Mouse (Mus musculus) adrenal gland, adult 2 months (tissue): ENCODE measurements around the gene Sec61g. TPM values are rescaled to one million over a fixed set of nuclear protein-coding genes. Genes with fewer than 3 reads are reported as not detected.
A peak's percentile ranks its signal among the peaks of the same experiment; 100 is the strongest.
"Not testable (repeated sequence)": the region's sequence is repeated elsewhere in the genome, so short reads cannot be mapped to it uniquely, and the experiment has no call there.

Experiments used
- DNase-seq: peaks from one replicate; pipeline ENCODE4 v3.0.0; 2021
- long read RNA-seq: library from polyadenylated mRNA; stranded (forward); transcript quantifications from one replicate; pipeline ENCODE4 v2.0.0, GENCODE M21; 2021
- polyA plus RNA-seq: library from polyadenylated mRNA; depleted of rRNA; stranded (reverse); fragments of >200 nt; gene quantifications from 2 replicates; pipeline ENCODE4 v1.2.3, GENCODE M21; 2012; rRNA removed
- total RNA-seq, 2 experiments: library from RNA; stranded (reverse); gene quantifications; 2 replicates each; pipeline ENCODE4 v1.2.3; 2021

Gene Sec61g
- total RNA-seq, result 1 to 10 TPM; 5.8 to 7.4 TPM
- polyA plus RNA-seq, result 1.2 and 2.8 TPM in 2 replicates
- long read RNA-seq, transcript Sec61g-203 (4 exons, 1,862 nt), result major isoform, 147 of 162 reads
- long read RNA-seq, transcript Sec61g-207 (4 exons, 779 nt), result minor isoform, 7 of 162 reads
- long read RNA-seq, partial matches to known transcripts, result 4 of 162 reads
- long read RNA-seq, other reads (novel, unspliced or antisense), result 4 of 162 reads

DNA sequence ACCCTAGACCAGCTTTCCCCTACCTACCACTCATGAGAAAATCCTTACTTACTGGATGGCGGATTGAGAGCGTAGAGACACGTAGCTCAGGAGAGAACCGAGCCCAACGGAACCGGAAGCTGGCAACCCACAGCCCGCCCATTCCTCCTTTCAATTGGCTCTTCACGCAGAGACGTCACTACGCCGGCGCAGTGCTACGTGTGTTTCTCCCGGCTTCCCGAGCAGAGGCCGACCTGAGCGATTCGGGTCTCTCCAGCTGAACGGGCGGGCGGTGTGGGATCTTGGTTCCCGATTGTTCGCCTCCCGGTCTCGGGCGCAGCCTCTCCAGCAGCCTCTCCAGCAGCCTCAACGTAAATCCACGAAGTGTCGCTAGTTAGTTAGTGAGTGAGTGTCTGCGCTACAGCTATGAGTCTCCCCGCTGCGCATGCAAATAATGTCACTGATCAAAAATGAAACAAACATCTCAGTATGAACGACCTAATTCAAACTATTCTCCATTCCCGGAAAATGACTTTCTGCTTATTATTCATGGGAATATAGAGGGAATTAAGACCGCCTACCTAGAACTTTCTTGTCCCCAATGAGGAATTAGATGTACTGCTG, at the start of gene Sec61g:
TSS of gene Sec61g (minus strand) at position 433 of the 603 bp plus-strand sequence.
- DNase-seq, result peak; percentile 95

DNA sequence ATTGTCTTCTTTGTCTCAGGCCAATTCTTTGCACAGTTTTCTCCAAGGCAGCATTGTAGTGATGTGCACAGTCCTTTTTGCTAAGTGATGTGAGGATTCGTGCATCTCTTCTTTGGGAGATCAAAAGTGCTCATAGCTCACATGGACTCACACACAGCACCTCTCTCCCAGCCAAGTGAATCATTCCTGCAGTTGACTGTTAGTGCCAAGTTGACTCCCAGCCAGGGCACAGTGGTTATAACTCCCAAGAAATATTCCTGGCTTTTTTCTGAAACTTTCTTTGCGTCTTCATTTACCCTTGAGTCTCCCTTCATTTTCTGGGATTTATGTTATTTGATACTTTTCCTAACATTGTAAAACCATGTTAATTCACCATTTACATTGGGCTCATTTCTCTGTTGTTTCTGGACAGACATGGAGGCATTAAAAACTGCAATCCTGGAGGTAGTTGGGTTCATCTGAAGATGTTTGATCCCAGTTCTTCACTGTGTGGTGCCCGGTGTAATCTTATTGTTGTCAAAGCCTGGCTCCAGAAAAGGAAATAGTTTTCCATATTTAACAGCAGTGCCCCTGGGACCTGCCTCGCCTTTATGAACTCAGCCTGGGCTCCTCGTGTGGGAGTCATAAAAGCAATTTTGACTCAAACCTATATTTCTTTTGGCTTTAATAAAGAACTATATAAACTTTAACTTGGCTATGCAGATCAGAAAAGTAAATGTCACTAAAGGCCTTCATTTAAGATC, 38.3 kb upstream of the Sec61g start:
- DNase-seq, result peak; percentile 41

DNA sequence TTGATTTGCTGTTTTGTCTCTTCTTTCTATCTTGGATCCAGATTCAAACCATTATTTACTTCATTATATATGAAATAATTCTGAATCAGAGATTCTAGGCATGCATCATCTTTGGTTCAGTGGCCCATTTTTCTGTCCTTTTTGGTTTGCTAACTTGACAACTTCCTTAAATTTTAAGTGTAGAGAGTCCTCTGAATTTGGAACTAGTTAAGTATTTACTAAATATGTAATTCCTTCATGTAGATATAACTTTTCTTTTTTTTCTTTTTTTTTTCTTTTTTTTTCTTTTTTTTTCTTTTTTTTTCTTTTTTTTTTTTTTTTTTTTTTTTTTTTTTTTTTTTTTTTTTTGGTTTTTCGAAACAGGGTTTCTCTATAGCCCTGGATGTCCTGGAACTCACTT, 29.1 kb upstream of the Sec61g start:
- DNase-seq, result no peak

DNA sequence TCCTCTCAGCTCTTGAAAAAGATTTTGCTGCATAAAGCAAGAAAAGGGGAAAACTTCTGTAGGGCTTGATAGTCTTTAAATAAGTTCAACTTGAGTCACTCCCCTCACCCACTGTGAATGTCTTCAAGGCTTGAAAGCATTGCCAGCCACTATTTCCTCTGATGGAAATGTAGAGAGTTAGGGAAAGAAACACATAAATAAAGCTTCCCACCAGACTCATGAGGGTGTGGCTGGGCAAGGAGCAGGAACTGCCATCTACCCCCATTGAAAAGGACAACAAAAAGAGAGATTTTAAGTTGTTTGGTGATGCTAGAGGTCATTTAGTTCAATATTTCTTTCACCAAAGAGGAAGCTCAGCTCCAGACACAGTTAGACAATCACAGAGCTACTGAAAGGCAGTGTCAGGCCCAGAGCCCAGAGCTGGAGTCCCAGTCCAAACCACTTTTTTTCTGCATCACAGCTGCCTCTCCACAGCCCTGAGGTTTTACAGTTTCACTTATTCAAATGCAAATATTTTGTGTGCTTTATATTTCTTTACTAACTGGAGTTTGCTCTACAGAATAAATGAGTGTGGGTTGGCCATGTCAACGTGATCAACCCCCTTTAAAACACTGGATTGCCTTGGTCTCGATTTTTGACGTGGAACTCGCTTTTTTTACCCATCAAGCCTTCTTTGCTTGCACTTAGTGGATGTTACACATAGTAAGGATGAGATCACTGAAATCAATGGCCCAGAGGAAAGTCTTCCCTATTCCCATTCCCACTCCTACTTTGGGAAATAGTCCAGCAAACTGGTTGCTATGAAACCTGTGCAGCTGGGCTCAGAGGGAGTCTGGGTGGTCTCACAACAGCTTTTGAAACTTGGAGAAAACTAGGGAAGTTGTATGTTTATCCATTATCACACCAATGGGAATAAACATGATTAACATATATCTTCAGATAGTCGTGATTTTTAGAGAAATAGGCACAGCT, 26.6 kb upstream of the Sec61g start:
- no peak for DNase-seq

DNA sequence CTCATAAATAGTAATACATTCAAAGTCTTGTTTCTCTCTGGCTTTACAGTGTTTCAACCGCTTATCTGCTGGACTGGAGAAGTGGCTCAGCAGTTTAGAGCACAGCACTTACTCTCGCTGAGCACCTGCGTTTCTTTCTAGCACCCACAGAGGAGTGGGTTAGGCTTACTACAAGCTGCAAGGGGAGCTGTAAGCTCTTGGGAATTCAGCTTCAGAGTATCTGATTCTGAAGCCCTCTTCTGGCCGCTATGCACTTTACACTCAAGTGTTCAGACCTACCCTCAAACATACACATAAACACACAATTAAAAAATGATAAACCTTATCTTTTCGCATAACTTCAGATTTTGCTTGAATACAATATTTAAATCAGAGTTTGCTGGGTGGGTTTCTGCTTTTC, 24.6 kb upstream of the Sec61g start:
- no peak for DNase-seq

DNA sequence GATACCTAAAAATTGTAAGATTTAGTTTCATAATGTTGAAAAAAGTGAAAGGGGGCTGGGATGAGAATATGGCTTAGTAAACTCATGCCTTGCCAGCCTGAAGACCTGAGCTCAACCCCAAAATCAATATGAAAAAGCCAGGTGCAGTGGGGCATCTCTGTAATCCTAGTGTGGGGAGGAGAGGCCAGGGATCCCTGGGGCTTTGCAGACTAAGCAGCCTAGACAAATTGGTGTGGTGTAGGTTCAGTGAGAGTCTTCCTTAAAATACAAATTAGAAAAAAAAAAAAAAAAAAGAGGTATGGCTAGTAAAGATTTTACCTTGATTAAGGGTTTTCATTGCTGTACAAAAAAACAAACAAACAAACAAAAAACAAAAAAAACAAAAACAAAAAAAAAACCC, 20.6 kb upstream of the Sec61g start:
- no peak for DNase-seq

DNA sequence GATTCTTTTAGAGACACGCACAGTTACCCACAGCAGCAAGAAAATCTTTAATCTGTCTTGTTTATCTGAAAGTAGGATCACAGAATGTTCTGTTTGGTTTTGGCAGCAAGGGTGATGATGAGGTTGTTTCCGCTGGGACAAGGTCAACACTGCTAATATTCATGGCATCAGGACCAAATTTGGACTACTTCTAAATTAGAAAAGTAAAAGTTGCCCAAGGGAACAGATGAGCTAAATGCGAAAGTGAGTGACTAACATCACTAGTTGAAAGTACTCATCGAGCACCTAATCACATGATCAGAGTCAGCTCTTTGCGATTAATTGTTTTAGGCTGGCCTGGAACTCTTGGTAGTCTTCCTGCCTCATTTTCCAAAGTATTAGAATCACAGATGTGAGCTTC, 20.1 kb upstream of the Sec61g start:
- no peak for DNase-seq

DNA sequence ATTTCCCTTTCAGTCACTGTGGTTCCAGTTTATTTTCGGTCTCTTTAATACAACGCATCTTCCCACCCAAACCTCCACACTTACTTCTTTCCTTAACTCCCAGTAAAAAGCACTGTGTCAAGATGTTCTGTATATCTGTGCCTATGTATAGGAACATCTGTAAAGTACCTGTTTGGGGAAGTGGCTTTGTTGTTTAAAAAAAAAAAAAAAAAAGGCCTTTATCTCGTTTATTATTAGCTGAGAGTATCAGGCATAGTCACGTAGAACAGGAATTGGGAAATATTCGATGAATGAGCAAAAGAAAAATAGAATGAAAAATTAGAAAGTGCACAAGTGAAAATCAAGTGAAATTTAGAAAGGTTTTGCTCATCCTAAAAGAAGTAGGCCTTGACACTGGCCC, 19.5 kb upstream of the Sec61g start:
- no peak for DNase-seq

DNA sequence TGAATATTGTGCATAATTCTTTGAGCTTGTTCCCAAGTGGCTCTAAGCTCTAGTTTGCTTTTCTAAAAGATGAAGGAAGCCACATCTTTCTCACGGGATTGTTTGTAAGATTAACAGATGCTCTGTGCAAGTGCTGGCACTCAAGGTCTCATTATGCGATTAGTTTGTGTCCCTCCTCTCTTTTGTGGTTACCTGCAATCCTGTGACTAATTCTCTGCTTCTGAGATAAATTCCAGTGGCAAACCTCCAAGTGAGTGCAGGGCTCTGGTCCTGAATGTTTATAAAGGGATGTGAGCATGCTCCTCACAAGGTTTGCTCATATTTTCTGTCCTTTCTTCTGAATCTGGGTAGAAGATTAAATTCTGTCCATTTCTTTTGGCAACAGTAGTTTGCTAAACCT, 18.2 kb upstream of the Sec61g start:
- DNase-seq, result no peak

GRCm38 (mm10) chr11:16525724-16526123, 17.4 kb upstream of the Sec61g start:
- DNase-seq, result no peak

- DNase-seq, result no peak
Observed at GRCm38 (mm10) chr11:16524917-16525640, 16.8 kb upstream of the Sec61g start.

- DNase-seq, result not testable (repeated sequence)
Observed at GRCm38 (mm10) chr11:16515081-16515480, 6.8 kb upstream of the Sec61g start.

GRCm38 (mm10) chr11:16514221-16514620, 5.9 kb upstream of the Sec61g start:
- not testable (repeated sequence) for DNase-seq

GRCm38 (mm10) chr11:16507385-16508051, 766 bp downstream of the Sec61g start:
- peak; percentile 8 for DNase-seq

DNA sequence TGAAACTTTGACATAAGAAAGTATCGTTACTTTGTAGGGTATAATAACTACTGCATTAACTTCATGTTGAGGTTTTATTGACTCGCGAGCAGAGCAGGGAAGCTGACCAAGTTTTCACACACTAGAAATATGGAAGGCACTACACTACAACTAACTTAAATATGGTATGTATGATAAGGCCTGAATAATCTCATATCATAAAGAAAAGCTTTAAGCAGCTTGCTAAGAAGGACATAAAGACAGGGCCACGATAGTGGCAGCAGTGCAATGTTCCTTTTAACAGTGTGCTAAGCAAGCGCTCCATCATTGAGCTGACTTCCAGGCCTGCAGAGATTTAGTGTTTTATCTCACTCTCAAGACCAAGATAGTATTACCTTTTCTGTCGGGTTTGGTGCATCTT, 2.3 kb downstream of the Sec61g start:
- DNase-seq, result no peak

- no peak for DNase-seq
Observed at GRCm38 (mm10) chr11:16503150-16503549, 5.1 kb downstream of the Sec61g start.

- no peak for DNase-seq
Observed at GRCm38 (mm10) chr11:16502744-16503143, 5.5 kb downstream of the Sec61g start.

GRCm38 (mm10) chr11:16498756-16499680, 9.3 kb downstream of the Sec61g start:
- DNase-seq, result no peak
